Mouse (Mus musculus): ENCODE data around the gene Krt18. TPM values are rescaled to one million over a fixed set of nuclear protein-coding genes. Genes with fewer than 3 reads are reported as not detected.
"Not testable (repeated sequence)": the region's sequence is repeated elsewhere in the genome, so short reads cannot be mapped to it uniquely, and the experiment has no call there.

The Krt18 gene
- polyA plus RNA-seq, 1 experiment from 2014 or later: 184 TPM

DNA sequence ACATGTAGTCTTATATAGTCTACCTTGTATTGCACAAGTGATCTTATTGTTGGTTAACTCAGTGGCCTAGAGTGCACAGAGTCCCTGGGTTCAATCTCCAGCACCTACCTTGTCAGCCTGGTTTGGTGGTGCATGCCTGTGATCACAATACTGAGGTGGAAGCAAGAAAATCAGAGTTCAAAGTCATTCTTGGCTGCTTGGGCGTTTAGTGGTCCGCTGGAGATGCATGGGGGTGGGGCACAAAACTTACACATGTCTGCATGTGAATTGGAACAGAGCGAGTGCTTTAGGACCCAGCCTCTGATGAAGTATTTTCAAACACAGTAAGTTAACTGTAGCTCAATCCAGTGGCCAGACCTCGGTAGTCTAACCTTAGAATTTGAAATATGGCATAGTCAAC lies 51.2 kb downstream of the Krt18 start:
- Histone ChIP-seq H3K9me3 (no peaks in the 10 kb centered on the region), H3K4me3 (no peak overlapping the region), H3K27me3 (ENCODE audit: insufficient read depth, poor library complexity, severe bottlenecking) (no peaks in the 10 kb centered on the region), H3K36me3 (peaks cover 42% of the 10 kb centered on the region), H3K4me1 (peaks cover 18% of the 10 kb centered on the region), H3K27ac (no peak overlapping the region)
- 79% methylated on average over 4 of the region's 4 CpGs for WGBS
- DNase-seq (ENCODE audit: low spot score): no peak

DNA sequence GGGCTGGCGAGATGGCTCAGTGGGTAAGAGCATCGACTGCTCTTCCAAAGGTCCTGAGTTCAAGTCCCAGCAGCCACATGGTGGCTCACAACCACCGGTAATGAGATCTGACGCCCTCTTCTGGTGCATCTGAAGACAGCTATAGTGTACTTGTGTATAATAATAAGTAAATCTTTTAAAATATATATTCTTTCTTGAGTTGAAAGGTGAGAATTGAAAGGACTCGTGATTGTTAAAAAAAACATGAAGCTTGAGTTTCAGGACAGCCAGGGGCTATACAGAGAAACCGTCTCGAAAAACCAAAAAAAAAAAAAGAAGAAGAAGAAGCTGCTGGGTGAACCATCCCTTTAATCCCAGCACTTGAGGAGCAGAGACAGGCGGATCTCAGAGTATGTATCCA lies 51.9 kb downstream of the Krt18 start:
- 77% methylated on average over 8 of the region's 8 CpGs for WGBS
- Histone ChIP-seq H3K4me1 (peaks cover 18% of the 10 kb centered on the region), H3K36me3 (peaks cover 49% of the 10 kb centered on the region)
- not testable (repeated sequence) for H3K4me3 ChIP-seq; H3K9me3 ChIP-seq; DNase-seq (ENCODE audit: low spot score); H3K27ac ChIP-seq; H3K27me3 ChIP-seq (ENCODE audit: insufficient read depth, poor library complexity, severe bottlenecking)

DNA sequence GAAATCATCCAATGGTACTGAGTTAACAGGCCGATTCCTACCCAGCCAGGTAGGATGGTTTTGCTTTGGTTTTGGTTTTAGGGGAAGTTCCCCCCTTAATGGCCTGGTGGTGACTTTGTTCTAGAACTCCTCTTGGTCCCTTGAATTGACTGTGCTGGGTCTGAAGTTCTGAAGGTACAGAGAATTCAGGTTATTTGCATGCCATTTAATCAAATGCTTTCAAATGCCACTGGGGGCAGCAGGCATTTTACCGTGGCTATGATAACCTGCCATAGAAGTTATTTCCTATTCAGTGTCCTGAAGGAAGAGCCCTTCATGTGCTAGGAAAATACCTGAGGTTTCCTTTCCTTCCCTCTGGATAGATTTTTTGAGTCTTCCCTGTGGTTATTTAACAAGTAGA lies 52.4 kb downstream of the Krt18 start:
- Histone ChIP-seq H3K27me3 (ENCODE audit: insufficient read depth, poor library complexity, severe bottlenecking) (no peaks in the 10 kb centered on the region), H3K9me3 (no peaks in the 10 kb centered on the region), H3K27ac (no peak overlapping the region), H3K4me1 (peaks cover 14% of the 10 kb centered on the region), H3K4me3 (no peak overlapping the region), H3K36me3 (peaks cover 54% of the 10 kb centered on the region)
- no peak for DNase-seq (ENCODE audit: low spot score)
- WGBS: 74% methylated on average over 2 of the region's 2 CpGs

Other genes with a start within 250 kb of the Krt18 start
- not detected in 2 replicates for gene Krt72, start 241.7 kb upstream of the Krt18 start, polyA plus RNA-seq (2016; fragmentation: Nextera tagmentation; extraction: Ambion mirVana)
- not detected in 2 replicates for gene Krt73, start 225.8 kb upstream of the Krt18 start, polyA plus RNA-seq (2016; fragmentation: Nextera tagmentation; extraction: Ambion mirVana)
- gene Krt2, start 210.0 kb upstream of the Krt18 start, polyA plus RNA-seq (2016; fragmentation: Nextera tagmentation; extraction: Ambion mirVana): not detected in 2 replicates
- 0.30 and 1.0 TPM in 2 replicates for gene Krt1, start 177.4 kb upstream of the Krt18 start, polyA plus RNA-seq (2016; fragmentation: Nextera tagmentation; extraction: Ambion mirVana)
- 0.04 TPM in 1 of 2 replicates, not detected in the other for gene Krt77, start 158.5 kb upstream of the Krt18 start, polyA plus RNA-seq (2016; fragmentation: Nextera tagmentation; extraction: Ambion mirVana)
- not detected in 2 replicates for gene Krt76, start 135.3 kb upstream of the Krt18 start, polyA plus RNA-seq (2016; fragmentation: Nextera tagmentation; extraction: Ambion mirVana)
- 0.09 TPM in 1 of 2 replicates, not detected in the other for gene Krt4, start 103.4 kb upstream of the Krt18 start, polyA plus RNA-seq (2016; fragmentation: Nextera tagmentation; extraction: Ambion mirVana)
- 1.8 TPM in 2 replicates for gene Krt79, start 87.9 kb upstream of the Krt18 start, polyA plus RNA-seq (2016; fragmentation: Nextera tagmentation; extraction: Ambion mirVana)
- not detected in 2 replicates for gene Krt78, start 73.9 kb upstream of the Krt18 start, polyA plus RNA-seq (2016; fragmentation: Nextera tagmentation; extraction: Ambion mirVana)
- gene Krt8, start 23.7 kb upstream of the Krt18 start, polyA plus RNA-seq (2016; fragmentation: Nextera tagmentation; extraction: Ambion mirVana): 83.2 and 193 TPM in 2 replicates
- gene Eif4b, start 45.6 kb downstream of the Krt18 start, polyA plus RNA-seq (2016; fragmentation: Nextera tagmentation; extraction: Ambion mirVana): 85.5 and 99.6 TPM in 2 replicates
- 19.8 and 19.9 TPM in 2 replicates for gene Tns2, start 72.2 kb downstream of the Krt18 start, polyA plus RNA-seq (2016; fragmentation: Nextera tagmentation; extraction: Ambion mirVana)
- gene Spryd3, start 108.1 kb downstream of the Krt18 start, polyA plus RNA-seq (2016; fragmentation: Nextera tagmentation; extraction: Ambion mirVana): 19.0 and 19.4 TPM in 2 replicates
- 0.64 and 0.67 TPM in 2 replicates for gene Igfbp6, start 116.2 kb downstream of the Krt18 start, polyA plus RNA-seq (2016; fragmentation: Nextera tagmentation; extraction: Ambion mirVana)
- 2.0 and 7.9 TPM in 2 replicates for gene Soat2, start 122.3 kb downstream of the Krt18 start, polyA plus RNA-seq (2016; fragmentation: Nextera tagmentation; extraction: Ambion mirVana)
- 35.7 and 50.1 TPM in 2 replicates for gene Zfp740, start 175.1 kb downstream of the Krt18 start, polyA plus RNA-seq (2016; fragmentation: Nextera tagmentation; extraction: Ambion mirVana)
- gene Csad, start 176.5 kb downstream of the Krt18 start, polyA plus RNA-seq (2016; fragmentation: Nextera tagmentation; extraction: Ambion mirVana): 36.1 and 41.0 TPM in 2 replicates
- gene Itgb7, start 203.8 kb downstream of the Krt18 start, polyA plus RNA-seq (2016; fragmentation: Nextera tagmentation; extraction: Ambion mirVana): 0.22 and 1.5 TPM in 2 replicates
- gene Rarg, start 229.3 kb downstream of the Krt18 start, polyA plus RNA-seq (2016; fragmentation: Nextera tagmentation; extraction: Ambion mirVana): 11.3 and 17.3 TPM in 2 replicates
- 0.23 TPM in 1 of 2 replicates, not detected in the other for gene Gm9918, start 242.4 kb downstream of the Krt18 start, polyA plus RNA-seq (2016; fragmentation: Nextera tagmentation; extraction: Ambion mirVana)

Measured in heart, embryonic 10.5 days (tissue).